Mouse (Mus musculus): ENCODE measurements at regions not wholly inside any gene's neighbourhood (a gene's known extent, or its start where the extent isn't known, plus 50 kb on each side); places are given as distances from the start of the nearest gene placed in this dataset.

- TF ChIP-seq CTCF (IDR thresholded peaks at IDR 0.05; ENCODE audit: insufficient read depth, low read length): no peak
- no peak for TF ChIP-seq POLR2A (IDR thresholded peaks at IDR 0.05; ENCODE audit: borderline replicate concordance, extremely low read depth, low read depth, low read length)
These were observed 199.6 kb downstream of the Sptssa start for GRCm38 (mm10) chr12:54456731-54457130.

Data from lung, adult 2 months (tissue).